Mouse (Mus musculus) erythroblast, embryonic 14.5 days (primary cell): ENCODE measurements around the gene Rara.

Experiments used
- GATA1 ChIP-seq: IDR thresholded peaks from 2 replicates; pipeline ENCODE4 v1.6.1; 2012; ENCODE audit warnings: low read length, inconsistent platforms, mixed read lengths
- TAL1 ChIP-seq: IDR thresholded peaks from 3 replicates; pipeline ENCODE4 v1.6.1; 2012; ENCODE audit warnings: low read length, inconsistent platforms, mixed read lengths

GRCm38 (mm10) chr11:98941341-98941825 lies 13.8 kb downstream of the Rara start:
- TF ChIP-seq GATA1 (no peak), TAL1 (no peak)
